Mouse (Mus musculus): Measurements from ENCODE around the gene Syt13. TPM values are rescaled to one million over a fixed set of nuclear protein-coding genes. Genes with fewer than 3 reads are reported as not detected.

The Syt13 gene
- polyA plus RNA-seq, 1 experiment = 2.7 TPM

DNA sequence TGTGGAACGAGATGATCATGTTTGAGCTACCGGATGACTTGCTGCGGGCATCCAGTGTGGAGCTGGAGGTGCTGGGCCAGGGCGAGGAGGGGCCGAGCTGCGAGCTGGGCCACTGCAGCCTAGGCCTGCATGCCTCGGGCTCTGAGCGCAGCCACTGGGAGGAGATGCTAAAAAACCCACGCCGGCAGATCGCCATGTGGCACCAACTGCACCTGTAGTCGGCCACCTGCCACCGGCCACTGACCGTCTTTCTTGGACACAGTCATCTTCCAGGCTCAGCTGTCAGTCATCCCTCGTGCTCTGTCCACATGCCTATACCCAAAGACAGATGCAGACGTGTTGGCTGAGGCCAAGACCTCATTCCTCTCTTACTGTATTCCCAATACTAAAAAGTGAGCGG, 38.6 kb downstream of the Syt13 start:
- DNase-seq (ENCODE audit: low read depth, low spot score) = no peak
- 90% methylated on average over 17 of the region's 17 CpGs for WGBS

DNA sequence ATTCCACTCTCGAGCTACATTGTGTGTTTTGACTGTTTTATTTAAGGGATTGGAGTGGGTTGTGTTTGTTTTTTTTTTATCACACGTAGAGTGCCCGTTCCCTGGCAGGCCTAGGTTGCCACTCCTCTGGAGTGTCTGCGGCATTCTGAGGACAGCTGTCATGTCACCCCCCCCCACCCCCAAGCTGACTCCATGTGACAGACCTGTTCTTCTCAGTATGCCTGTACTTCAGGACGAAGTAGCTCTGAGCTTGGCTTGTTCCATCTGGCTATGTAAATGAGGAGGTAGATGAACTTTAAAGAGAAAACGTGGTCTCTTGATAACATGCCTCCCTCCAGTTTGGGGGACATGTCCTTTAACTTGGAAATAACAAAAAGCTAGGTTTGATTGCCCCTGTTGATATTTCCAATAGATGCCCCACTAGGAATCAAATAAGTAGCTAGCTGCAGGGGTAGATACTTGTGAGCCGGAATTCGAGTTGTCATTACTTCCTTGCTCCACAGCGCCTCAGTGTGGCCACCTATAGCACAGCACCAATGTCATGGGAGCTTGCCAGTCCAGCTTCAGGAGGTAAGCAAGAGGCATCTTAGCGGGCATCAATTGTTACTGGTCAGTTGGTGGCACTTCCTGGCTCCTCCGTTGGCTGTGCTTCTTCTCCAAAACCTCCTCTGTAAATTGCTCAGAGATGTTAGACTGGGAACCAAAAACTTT, 39.7 kb downstream of the Syt13 start:
- WGBS = 34% methylated on average over 11 of the region's 11 CpGs
- peak; percentile 28 for DNase-seq (ENCODE audit: low read depth, low spot score)

DNA sequence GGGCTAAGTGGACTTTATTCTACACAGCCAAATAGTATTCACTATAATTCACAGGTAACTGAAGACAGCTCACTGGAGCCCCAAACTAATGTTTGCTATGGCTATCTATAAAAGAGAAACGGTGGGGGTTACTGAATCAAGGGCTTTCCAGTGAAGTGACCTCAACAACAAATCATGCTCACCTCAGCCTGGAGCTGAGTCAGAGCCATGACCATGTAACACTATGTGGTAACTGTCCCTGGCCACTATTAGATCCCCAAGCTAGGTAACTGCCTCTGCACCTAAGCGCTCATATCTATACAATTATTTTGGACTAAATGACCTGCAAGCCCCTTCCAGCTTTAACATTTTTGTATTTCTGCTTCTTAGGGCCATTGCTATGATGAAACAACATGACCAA, 42.0 kb downstream of the Syt13 start:
- 68% methylated on average over 2 of the region's 2 CpGs for WGBS
- no peak for DNase-seq (ENCODE audit: low read depth, low spot score)

DNA sequence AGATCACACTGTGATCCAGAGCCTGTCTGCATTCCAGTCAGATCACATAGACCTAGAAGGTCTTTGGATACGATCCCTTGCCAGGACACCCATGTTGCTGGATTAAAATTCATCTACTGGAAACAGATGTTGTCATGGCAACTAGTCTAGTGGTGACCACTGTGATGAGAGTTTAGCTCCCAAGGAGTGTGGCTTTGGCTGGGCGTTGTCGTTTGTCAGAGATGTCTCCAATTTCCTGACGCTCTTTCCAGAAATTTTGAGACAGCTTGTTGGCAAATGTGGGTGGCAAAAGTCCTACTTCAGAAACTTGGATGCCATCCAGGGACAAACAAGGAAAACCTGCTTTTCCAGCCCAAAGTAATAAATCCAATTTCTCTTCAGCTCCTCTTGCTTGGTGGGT, 43.7 kb downstream of the Syt13 start:
- DNase-seq (ENCODE audit: low read depth, low spot score) = peak; percentile 14
- 23% methylated on average over 4 of the region's 4 CpGs for WGBS

DNA sequence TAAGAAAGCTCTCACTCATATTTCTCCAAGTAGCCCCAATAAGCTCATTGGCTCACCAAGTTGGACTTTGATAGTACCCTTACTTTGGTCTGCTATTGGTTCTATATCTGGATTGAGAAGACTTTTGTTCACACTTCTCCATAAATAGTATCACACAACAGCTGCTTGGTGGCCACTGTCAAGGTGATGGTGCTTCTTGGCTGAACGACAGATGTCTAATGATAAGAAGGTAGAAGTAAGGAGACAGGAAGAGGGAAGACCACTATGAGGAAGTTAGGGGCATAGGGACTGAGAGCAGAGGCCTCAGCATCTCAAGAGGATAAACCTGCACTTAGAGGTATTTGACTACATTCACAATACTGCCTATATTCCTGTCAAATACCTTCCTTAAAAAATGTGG, 49.4 kb downstream of the Syt13 start:
- 84% methylated on average over 1 of the region's 1 CpGs for WGBS
- DNase-seq (ENCODE audit: low read depth, low spot score) = no peak

DNA sequence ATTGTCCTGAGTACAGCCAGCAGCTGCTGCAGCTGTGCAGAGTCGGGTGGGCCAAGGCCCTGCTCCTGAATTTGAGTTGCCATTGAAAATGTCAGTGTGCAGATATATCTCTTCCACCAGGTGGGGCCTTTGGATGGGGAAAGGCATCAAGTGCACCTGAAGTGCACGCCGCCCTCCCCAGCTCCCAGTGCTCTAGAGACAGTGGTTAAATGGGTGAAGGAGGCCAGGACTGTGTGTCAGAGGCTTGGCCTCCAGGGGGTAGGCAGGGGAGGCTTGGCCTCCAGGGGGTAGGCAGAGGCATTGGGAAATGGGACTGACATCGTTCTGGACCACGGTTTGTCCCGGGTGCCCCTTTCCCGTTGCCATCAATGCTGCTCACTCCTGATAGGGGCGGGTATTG, 51.4 kb downstream of the Syt13 start:
- DNase-seq (ENCODE audit: low read depth, low spot score) = no peak
- 72% methylated on average over 8 of the region's 8 CpGs for WGBS

DNA sequence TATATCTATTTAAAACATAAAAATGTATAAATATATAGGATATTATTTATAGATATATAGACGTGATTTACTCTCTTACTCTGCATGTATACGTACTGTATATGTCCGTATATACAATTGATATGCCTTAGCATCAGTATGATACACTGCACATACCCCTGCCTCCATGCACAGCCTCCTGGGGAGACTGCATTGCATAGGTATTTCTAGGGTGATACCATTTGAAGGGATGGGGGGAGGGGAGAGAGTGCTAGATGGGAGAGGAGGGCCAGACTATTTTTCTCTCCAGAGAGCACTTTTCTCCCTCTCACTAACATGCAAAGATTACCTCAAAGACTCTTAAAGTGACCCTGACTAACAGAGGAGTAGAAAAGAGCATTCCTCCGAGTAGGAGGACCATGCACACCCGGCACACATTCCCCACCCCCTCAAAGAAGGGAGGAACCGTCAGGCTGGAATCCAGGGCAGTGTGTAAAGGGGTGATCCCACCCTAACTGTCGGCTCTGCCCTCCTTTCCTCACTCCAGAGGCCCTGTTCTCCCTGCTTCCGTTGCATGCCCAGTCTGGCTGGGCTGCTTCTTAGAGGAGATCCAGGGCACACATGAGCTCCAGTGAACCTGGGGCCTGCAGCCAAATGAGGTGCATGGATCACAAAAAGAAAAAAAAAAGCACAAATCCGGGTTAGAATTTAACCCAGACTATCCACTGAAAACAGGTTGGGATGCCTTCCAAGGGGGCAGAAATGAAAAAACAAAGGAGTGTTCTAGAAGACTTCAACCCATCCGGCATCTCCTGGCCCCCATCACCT, 52.3 kb downstream of the Syt13 start:
- 24% methylated on average over 10 of the region's 10 CpGs for WGBS
- no peak for DNase-seq (ENCODE audit: low read depth, low spot score)

DNA sequence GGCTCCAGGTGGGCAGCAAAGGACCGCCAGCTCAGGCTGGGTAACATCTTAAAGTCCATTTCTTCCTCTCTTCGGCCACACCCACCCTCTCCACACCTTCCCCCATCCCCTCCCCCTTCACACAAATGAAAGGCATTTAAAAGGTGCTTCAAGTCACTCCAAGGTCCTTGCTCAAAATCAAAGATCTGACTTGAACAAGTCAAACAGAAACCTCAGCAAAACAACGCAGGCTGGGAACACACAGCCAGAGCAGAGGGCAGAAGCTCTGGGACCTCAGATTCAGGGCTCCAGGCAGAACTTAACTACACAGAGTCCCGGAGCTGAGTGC, 52.9 kb downstream of the Syt13 start:
- DNase-seq (ENCODE audit: low read depth, low spot score) = no peak
- WGBS = 27% methylated on average over 4 of the region's 4 CpGs

DNA sequence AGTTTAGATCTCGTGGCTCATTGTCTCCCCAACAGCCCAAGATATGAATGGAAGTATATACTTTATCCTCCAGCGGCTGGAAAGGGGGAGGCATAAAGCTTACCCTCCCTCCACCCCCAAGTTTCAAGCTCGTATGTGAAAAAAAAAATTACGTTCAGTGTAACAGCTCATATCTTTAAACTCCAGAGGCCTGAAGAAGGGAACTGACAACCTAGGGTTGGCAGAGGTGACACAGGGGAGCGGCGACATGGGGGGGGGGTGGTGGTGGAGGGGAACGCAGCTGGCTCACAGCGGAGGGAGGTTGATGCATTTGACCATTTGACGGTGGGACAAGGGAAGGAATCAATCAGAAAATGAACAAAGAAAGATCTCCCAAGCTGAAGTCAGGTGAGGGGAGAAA, 56.2 kb downstream of the Syt13 start:
- WGBS = 80% methylated on average over 9 of the region's 9 CpGs
- DNase-seq (ENCODE audit: low read depth, low spot score) = no peak

DNA sequence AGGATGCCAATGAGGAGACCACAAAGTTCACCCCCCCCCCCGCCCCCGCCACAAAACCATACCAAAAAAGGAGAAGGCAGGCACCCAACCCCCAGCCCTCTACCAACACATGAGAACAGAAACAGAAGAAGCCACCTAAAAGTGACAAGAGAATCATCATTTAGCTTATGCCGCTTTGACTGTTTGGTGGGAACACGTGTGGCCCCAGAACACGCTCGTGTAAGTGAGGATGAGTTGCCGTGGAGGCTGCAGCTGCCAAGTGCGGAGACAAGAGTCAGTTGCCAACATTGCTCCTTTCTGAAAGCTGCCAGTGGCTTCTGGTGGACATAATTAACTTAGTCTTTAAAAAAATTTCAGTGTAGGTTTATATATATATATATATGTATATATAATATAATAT, 56.6 kb downstream of the Syt13 start:
- 93% methylated on average over 8 of the region's 8 CpGs for WGBS
- DNase-seq (ENCODE audit: low read depth, low spot score) = no peak

DNA sequence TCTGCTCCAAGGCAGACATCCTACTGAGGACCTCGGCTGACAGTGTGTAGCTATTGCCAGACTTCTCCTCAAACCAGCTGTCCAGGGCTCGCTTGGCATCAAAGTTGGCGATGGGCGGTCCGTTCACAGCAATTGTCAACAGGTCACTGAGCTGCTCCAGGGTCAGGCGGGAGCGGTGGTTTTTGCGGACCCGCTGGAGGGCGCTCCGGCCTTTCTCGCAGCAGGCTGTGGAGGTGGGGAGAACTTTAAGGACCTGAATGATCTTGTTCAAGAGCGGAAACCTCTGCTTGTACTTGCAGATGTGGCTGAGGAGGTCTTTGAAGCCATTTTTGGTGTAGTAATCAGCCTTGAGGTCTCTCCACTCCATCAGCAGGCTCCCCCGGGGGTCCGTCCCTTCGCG, 57.2 kb downstream of the Syt13 start:
- 91% methylated on average over 17 of the region's 17 CpGs for WGBS
- DNase-seq (ENCODE audit: low read depth, low spot score) = no peak

DNA sequence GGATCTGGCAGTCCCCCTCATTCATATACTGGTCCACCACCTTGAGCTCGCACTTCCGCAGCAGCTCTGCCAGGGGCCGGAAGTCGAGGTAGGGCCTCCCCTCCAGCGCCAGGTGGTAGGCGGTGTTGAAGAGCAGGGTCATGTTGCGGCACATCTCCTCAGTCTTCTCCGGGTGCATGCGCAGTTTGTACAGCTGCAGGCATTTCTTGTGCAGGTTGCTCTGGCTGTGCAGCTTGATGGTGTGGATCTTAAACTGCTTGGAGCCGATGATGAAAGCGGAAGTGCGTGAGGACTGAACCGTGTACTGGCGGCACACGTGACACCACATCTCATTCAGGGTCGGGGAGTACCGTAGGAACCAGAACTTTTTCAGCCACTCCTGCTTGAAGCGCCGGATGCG, 58.7 kb downstream of the Syt13 start:
- DNase-seq (ENCODE audit: low read depth, low spot score) = no peak
- 97% methylated on average over 20 of the region's 20 CpGs for WGBS

DNA sequence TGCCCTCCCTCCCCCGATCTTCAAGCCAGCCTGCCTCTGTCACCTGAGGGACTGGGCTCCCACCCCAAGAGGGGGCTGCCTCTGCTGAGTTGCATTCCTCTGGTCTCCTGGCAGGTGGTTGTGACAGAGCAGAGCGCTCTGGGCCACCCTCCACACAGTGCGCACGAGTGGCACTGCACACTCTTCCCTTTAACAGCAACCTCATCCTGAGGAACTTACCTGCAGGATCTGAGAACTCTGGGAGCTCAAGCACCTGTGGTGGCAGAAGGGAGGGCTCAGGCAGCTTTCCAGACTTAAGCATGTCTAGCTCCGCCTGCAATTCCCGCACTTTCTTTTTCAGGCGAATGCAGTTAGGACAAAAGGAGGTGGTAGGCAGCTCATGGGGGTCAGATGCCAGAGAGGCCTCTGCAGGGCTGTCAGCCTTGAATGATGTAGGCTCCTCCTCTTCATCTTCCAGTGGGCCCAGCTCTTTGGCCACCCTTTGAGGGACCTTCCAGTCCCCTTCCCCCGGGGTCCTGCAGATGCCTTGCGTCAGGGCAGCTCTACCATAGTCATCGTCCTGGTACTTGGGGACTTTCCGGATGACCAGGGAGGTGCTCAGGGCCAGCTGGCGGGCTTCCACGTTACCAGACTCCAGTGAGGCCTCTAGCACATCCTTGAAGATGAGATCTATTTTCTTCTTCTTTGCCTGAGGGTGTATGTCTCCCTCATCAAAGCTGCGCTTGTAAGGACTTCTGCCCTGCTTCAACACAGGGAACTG, 60.3 kb downstream of the Syt13 start:
- WGBS = 81% methylated on average over 14 of the region's 14 CpGs
- no peak for DNase-seq (ENCODE audit: low read depth, low spot score)

DNA sequence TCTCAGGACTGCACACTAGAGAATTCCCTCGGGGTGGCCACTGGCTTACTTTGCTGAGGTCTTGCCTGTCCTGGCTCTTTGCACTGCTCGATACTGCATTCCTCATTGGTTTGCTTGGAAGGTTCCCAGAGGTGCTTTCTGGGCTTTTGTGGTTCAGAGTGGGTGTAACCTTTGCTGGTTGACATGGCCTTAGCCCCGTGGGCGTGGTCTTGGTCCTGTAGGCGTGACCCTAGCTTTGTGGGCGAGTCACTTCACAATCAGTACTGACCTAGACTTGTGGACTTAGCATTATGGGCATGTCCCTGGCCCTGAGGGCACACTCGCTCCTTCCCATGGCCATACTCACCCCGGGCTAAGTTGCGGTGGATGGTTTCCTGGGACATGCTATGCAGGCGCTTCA, 65.3 kb downstream of the Syt13 start:
- DNase-seq (ENCODE audit: low read depth, low spot score) = no peak
- WGBS = 73% methylated on average over 10 of the region's 10 CpGs

DNA sequence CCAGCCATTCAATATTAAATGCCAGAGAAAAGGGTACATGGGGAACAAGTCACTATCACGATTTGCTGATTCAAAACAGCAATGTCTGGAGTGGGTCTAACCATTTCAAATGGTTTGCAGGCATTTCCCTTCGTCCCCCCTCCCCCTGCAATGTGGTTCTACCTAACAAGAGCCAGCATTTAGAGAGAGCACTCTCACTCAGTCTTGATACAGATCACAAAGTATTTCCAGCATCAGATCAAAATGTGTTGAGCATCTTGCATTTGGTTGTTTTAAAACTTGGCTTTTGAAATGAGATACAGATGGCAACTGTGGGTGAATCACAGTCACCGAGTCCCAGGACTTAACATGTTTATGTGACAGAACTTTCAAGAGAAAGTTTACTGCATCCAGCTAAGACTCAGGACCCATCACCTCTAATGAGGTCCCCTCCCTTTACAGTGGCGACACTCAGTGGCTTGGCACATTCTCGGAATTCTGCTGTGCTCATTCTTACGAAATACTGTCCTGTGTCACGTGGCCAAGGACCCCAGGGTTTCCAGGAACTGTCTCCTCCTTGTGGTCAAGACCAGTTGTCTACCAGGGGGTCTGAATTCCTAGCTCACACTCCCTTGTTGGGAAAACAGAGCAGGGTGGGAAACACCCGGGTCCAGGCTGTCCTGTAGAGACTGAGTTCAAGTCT, 67.8 kb downstream of the Syt13 start:
- DNase-seq (ENCODE audit: low read depth, low spot score) = no peak
- 71% methylated on average over 8 of the region's 8 CpGs for WGBS

DNA sequence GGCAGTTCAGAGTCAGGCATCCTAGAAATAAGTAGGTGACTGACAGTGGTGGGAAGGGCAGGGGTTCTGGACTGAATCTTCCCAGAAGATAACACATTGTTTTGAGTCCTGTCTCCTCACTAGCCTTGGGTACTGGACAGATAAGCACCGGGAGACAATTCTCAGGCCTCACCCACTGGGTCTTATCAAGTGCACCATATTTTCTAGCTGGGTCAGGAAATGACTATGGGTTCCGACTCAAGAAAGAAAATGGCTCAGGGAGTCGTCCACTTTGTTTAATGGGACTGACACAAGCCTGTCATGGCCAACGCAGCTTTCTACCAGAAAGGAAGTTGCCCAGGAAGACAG, 68.3 kb downstream of the Syt13 start:
- 80% methylated on average over 4 of the region's 4 CpGs for WGBS
- no peak for DNase-seq (ENCODE audit: low read depth, low spot score)

DNA sequence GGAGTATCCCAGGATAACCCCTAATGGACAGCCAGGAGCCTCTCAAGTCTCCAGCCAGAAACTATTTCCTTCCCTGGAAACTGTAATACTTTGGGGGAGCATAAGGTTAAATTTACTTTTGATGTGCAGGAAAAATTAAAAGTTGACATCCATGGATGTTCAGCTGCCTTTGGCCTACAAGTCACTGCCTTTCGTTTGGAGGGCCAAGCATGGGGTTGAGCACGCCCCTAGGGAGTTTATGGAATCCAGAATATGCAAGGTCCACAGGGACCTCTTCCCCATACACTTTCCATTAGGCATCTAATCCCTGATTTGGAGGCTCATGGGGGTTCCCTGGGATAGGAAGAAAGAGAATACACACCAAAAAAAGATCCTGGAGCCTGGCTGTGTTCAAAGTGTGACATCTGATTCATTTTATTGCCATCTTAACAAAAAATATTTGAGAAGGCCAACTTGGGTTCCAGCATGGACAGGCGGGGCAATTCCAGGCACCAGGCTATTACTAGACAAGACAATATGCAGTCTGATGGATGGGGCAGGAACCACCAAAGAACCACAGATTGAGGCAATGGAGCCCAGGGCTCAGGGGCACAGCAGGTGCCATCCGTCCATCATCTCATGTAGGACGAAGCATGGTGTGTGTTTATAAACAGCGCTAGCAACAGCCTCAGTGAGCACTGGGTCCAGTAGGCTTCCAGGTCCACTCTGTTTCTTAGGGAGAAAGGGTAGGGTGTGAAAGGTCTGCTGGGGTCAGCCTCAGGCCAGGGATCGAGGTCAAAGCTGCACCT, 69.6 kb downstream of the Syt13 start:
- no peak for DNase-seq (ENCODE audit: low read depth, low spot score)
- 83% methylated on average over 7 of the region's 7 CpGs for WGBS

DNA sequence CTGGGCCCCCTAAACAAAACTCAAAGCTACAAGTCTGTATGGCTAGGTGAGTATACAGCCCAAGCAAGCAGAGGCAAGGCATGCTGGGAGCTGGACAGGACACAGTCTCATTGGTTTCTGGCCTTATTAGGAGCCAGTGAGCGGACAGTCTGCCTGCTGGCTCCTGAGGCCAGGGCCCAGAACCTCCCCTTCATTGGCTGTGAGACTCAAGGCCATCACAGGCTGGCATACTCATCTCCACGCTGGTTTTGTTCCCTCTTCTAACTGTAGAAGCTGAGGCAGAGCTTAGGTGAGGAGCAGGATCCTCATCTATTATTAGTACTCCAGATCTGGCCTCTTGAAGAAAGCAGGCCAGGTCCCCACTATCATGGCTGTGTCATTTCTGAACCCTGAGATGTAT, 70.3 kb downstream of the Syt13 start:
- WGBS = 90% methylated on average over 2 of the region's 2 CpGs
- DNase-seq (ENCODE audit: low read depth, low spot score) = no peak

DNA sequence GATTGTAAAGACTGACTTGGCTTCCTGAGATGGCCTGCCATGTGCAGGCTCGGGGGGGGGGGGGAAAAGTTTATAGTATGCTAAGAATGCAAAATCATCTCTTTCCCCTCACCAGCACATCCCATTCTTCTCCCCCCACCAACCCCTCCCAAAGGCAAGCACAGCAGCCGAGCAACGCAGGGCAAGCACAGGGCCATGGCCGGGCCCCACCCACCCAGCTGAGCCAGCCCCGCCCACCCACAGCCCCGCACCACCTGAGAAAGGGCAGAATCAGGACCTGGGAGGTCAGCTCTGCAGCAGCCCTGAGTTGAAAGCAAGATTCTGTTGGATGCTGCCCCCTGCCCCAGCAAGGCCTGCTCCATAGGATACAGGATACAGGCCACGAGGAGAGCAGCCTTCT, 70.7 kb downstream of the Syt13 start:
- 50% methylated on average over 7 of the region's 7 CpGs for WGBS
- DNase-seq (ENCODE audit: low read depth, low spot score) = no peak

All from large intestine, adult 2 months (tissue).